Mouse (Mus musculus) kidney, adult 2 months (tissue): ENCODE measurements around the gene Olfr646. TPM values are rescaled to one million over a fixed set of nuclear protein-coding genes. Genes with fewer than 3 reads are reported as not detected.

Source experiments
- DNase-seq: peaks from one replicate; pipeline ENCODE4 v3.0.0; 2021
- H3K27ac ChIP-seq: fragments of 200-500 bp; 2 replicates; pipeline ENCODE4 v1.5.1; 2012; ENCODE audit warnings: low read depth, low read length, control low read depth, inconsistent platforms; ENCODE audit not compliant: insufficient read depth
- H3K27me3 ChIP-seq: fragments of 200-500 bp; replicated peaks from 2 replicates; pipeline ENCODE4 v1.6.1; 2012; ENCODE audit warnings: mild to moderate bottlenecking, moderate library complexity, low read length, inconsistent platforms; ENCODE audit not compliant: control insufficient read depth, insufficient read depth
- H3K36me3 ChIP-seq: fragments of 200-500 bp; 2 replicates; pipeline ENCODE4 v1.6.1; 2012; ENCODE audit warnings: mild to moderate bottlenecking, moderate library complexity, low read length, inconsistent platforms; ENCODE audit not compliant: control insufficient read depth, insufficient read depth
- H3K4me1 ChIP-seq: fragments of 200-500 bp; 2 replicates; pipeline ENCODE4 v1.6.1; 2011; ENCODE audit warnings: low read length; ENCODE audit not compliant: control insufficient read depth, insufficient read depth
- H3K4me3 ChIP-seq: fragments of 200-500 bp; 2 replicates; pipeline ENCODE4 v1.5.1; 2011; ENCODE audit warnings: mild to moderate bottlenecking, low read depth, low read length, control low read depth; ENCODE audit not compliant: insufficient read depth
- CTCF ChIP-seq: fragments of 200-500 bp; conservative IDR thresholded peaks from 2 replicates; pipeline ENCODE4 v1.5.1; 2011; ENCODE audit warnings: low read depth, mild to moderate bottlenecking, control low read depth, low read length, moderate library complexity, mixed read lengths; ENCODE audit not compliant: insufficient read depth, insufficient read length
- POLR2A ChIP-seq: fragments of 200-500 bp; IDR thresholded peaks from one replicate; pipeline ENCODE4 v1.6.1; 2011; ENCODE audit warnings: low read depth, low read length, control low read depth
- WGBS: fragments of 180-500 bp; shearing (Covaris S2); methylation state at CpG from one replicate; pipeline ENCODE4 v1.1.7; 2018; 5-methylcytosine and 5-hydroxymethylcytosine counted together
- polyA plus RNA-seq: library from polyadenylated mRNA; depleted of rRNA; stranded (reverse); fragments of >200 nt; gene quantifications from 2 replicates; pipeline ENCODE4 v1.2.3, GENCODE M21; 2012; rRNA removed

The Olfr646 gene
- polyA plus RNA-seq, 1 experiment: not detected

- no peak for DNase-seq
- Histone ChIP-seq H3K4me1 (no peaks in the 10 kb centered on the region), H3K4me3 (no peak within 1 kb of the TSS), H3K27me3 (no peaks in the 10 kb centered on the region), H3K27ac (no peak within 1 kb of the TSS), H3K36me3 (no peaks in the 10 kb centered on the region)
- 70% methylated on average over 3 of the region's 3 CpGs for WGBS
- no peak for TF ChIP-seq CTCF
Observed at GRCm38 (mm10) chr7:104143179-104143578, 38.5 kb downstream of the Olfr646 start, which contains the start of gene Ubqln3. Gene Ubqln3, minus strand, starts transcription at chr7:104143279.

GRCm38 (mm10) chr7:104150456-104150855 lies 45.8 kb downstream of the Olfr646 start, which contains the start of gene Ubqlnl:
Gene Ubqlnl, minus strand, starts transcription at chr7:104150556.
- H3K36me3 ChIP-seq: no peaks in the 10 kb centered on the region
- TF ChIP-seq POLR2A: no peak
- no peak for TF ChIP-seq CTCF
- no peak within 1 kb of the TSS for H3K27ac ChIP-seq
- no peak for DNase-seq
- H3K27me3 ChIP-seq: no peaks in the 10 kb centered on the region
- H3K4me3 ChIP-seq: no peak within 1 kb of the TSS
- no peaks in the 10 kb centered on the region for H3K4me1 ChIP-seq
- 79% methylated on average over 2 of the region's 2 CpGs for WGBS

Other genes starting within 250 kb of the Olfr646 start
- gene Olfr66, start 218.6 kb upstream of the Olfr646 start, polyA plus RNA-seq: not detected in 2 replicates
- not detected in 2 replicates for gene Olfr64, start 210.4 kb upstream of the Olfr646 start, polyA plus RNA-seq
- not detected in 2 replicates for gene Olfr65, start 201.4 kb upstream of the Olfr646 start, polyA plus RNA-seq
- gene Olfr631, start 176.0 kb upstream of the Olfr646 start, polyA plus RNA-seq: not detected in 2 replicates
- gene Olfr632, start 170.5 kb upstream of the Olfr646 start, polyA plus RNA-seq: not detected in 2 replicates
- gene Olfr633, start 160.4 kb upstream of the Olfr646 start, polyA plus RNA-seq: not detected in 2 replicates
- gene Olfr635, start 133.7 kb upstream of the Olfr646 start, polyA plus RNA-seq: not detected in 2 replicates
- gene Olfr638, start 106.1 kb upstream of the Olfr646 start, polyA plus RNA-seq: not detected in 2 replicates
- not detected in 2 replicates for gene Olfr639, start 87.6 kb upstream of the Olfr646 start, polyA plus RNA-seq
- gene Olfr640, start 79.3 kb upstream of the Olfr646 start, polyA plus RNA-seq: not detected in 2 replicates
- gene Olfr641, start 69.4 kb upstream of the Olfr646 start, polyA plus RNA-seq: not detected in 2 replicates
- gene Olfr642, start 52.2 kb upstream of the Olfr646 start, polyA plus RNA-seq: not detected in 2 replicates
- gene 4930516K23Rik, start 43.4 kb upstream of the Olfr646 start, polyA plus RNA-seq: not detected in 2 replicates
- not detected in 2 replicates for gene Olfr644, start 33.0 kb upstream of the Olfr646 start, polyA plus RNA-seq
- not detected in 2 replicates for gene Olfr645, start 19.4 kb upstream of the Olfr646 start, polyA plus RNA-seq
- gene Ubqln5, start 25.0 kb downstream of the Olfr646 start, polyA plus RNA-seq: not detected in 2 replicates
- not detected in 2 replicates for gene Olfr643, start 32.5 kb downstream of the Olfr646 start, polyA plus RNA-seq
- 0.07 and 0.09 TPM in 2 replicates for gene Ubqln3, start 38.4 kb downstream of the Olfr646 start, polyA plus RNA-seq
- gene Ubqlnl, start 45.7 kb downstream of the Olfr646 start, polyA plus RNA-seq: 0.18 TPM in 1 of 2 replicates, not detected in the other
- not detected in 2 replicates for gene Olfm5, start 60.0 kb downstream of the Olfr646 start, polyA plus RNA-seq
- gene Olfr648, start 78.5 kb downstream of the Olfr646 start, polyA plus RNA-seq: not detected in 2 replicates
- not detected in 2 replicates for gene Olfr649, start 91.1 kb downstream of the Olfr646 start, polyA plus RNA-seq
- gene Trim6, start 113.9 kb downstream of the Olfr646 start, polyA plus RNA-seq: 0.88 and 1.0 TPM in 2 replicates
- 3.3 and 5.1 TPM in 2 replicates for gene Trim34a, start 139.6 kb downstream of the Olfr646 start, polyA plus RNA-seq
- 0.30 and 0.42 TPM in 2 replicates for gene Trim5, start 183.2 kb downstream of the Olfr646 start, polyA plus RNA-seq
- 1.9 and 3.1 TPM in 2 replicates for gene Trim12a, start 210.6 kb downstream of the Olfr646 start, polyA plus RNA-seq
- gene Trim34b, start 224.6 kb downstream of the Olfr646 start, polyA plus RNA-seq: 2.3 TPM in 2 replicates
- gene Trim12c, start 248.5 kb downstream of the Olfr646 start, polyA plus RNA-seq: 2.4 and 3.4 TPM in 2 replicates